Mouse (Mus musculus) heart, postnatal 25 days (tissue): Measurements from ENCODE around the gene Pycr2. TPM values are rescaled to one million over a fixed set of nuclear protein-coding genes. Genes with fewer than 3 reads are reported as not detected.
A peak's percentile ranks its signal among the peaks of the same experiment; 100 is the strongest.
"Not testable (repeated sequence)": the region's sequence is repeated elsewhere in the genome, so short reads cannot be mapped to it uniquely, and the experiment has no call there.

Source experiments
- DNase-seq: peaks from one replicate; pipeline ENCODE4 v3.0.0; 2022; ENCODE audit warnings: low spot score
- intact Hi-C: fragments of 180-260 bp; cut with DNase I; formaldehyde crosslinking; loops from one replicate; pipeline ENCODE4 v1.15.1; 2025
- total RNA-seq, 2 experiments: library from RNA; stranded (reverse); gene quantifications; 2 replicates each; pipeline ENCODE4 v1.2.3; 2021

Gene Pycr2
- 10 to 100 TPM; 13.0 to 13.8 TPM for total RNA-seq

DNA sequence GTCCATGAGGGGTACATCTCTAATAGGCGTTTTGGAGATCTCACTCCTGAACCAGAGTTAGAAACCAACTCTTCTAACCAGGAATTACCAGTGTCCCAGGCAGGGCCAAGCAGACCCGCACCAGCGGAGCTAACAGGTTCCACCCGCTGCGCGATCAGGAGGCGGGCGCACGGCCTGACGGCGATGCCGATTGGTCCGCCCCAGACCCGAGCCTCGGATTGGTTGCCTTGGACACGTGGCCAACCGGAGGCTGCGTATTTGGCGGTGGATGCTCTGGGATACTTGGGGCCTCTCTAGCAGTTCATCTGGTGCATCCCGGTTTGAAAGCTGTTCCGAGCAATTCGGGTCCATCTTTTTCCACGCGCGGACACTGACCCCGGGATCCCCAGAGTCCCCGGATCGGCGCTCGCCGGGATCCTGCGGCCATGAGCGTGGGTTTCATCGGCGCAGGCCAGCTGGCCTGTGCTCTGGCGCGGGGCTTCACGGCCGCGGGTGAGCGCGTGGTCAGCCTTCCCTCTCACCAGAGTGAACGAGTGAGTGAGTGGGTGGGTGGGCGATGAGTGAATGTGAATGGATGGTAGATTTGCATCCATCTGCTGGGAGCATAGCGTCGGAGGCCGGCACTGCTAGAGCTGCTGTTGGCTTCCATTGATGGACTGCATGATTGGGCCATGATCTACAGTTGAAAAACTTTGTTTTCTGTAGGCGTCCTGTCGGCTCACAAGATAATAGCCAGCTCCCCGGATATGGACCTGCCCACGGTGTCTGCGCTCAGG lies at the start of gene Pycr2:
TSS of gene Pycr2 (plus strand) at position 255 of the 776 bp plus-strand sequence.
- DNase-seq, result peak; percentile 89
- intact Hi-C loops, result no loop called here

DNA sequence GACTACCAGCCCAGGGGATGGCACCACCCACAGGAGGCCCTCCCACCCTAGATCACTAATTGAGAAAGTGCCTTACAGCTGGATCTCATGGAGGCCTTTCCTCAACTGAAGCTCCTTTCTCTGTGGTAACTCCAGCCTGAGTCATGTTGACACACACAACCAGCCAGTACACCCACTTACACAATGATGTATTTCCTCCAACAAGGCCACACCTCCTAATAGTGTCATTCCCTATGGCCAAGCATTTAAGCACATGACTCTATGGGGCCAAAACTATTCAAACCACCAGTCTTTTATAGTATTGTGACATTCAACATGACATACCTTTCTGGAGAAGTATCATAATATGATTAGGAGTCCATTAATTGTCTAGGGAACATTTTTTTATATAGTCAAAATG lies 45.3 kb upstream of the Pycr2 start:
- DNase-seq, result no peak
- intact Hi-C loops, result no loop called here

DNA sequence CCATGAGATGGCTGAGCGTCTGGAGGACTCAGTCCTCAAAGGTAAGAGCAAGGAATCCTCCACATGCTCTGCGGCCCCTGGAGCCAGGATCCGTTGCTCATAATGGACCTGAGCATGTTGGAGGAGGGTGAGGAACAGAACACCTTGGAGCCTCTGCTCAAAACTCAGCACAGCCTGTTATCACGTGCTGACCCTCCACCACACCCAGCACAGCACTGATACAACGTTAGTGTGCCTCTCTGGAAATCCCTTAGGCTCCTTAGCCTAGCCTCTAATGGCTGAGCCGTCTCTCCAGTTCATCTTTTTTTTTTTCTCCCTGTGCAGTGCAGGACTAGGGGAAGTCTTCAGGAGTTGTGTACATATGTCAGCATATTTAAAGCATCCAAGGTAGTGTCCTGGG lies 44.1 kb upstream of the Pycr2 start:
- intact Hi-C loops, result loop anchor here (5.0 kb wide), 1 partner anchor 138 kb away; no protein-coding TSS in a partner anchor
- no peak for DNase-seq

DNA sequence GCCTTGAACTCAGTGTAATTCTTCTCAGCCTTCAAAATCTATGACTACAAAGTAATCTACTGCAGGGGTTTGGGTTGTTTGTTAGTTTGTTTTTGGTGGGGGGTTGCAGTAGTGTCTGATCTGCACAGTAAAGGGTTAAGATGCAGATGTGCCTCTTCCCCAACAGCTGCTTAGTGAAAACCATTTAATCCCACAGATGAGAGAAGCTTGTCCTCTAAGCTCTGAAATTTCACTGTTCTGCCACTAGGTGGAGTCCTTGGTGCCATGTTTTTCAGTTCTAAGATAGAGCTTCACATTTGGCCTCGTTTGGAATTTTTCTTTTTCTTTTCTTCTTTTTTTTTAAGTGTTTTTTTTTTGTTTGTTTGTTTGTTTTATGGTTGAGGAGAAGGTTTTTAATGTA lies 40.5 kb upstream of the Pycr2 start:
- intact Hi-C loops, result loop anchor here (5.0 kb wide), 1 partner anchor 141 kb away; no protein-coding TSS in a partner anchor
- no peak for DNase-seq

DNA sequence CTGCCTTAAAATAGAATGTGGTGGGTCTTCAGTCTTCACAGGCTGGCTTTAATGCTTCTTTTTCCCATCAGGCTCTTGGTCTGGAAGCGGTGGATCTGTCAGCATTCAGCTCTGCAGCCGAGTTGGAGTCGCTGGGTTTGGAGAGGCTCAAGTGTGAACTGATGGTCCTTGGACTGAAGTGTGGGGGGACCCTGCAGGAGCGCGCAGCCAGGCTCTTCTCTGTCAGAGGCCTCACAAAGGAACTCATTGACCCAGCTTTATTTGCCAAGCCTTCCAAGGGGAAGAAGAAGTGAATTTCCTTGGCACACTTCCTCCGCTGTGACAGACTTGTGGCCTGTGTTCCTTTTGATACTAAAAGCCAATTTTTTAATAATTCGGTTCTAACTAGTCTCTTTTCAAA lies 38.1 kb upstream of the Pycr2 start:
- intact Hi-C loops, result no loop called here
- DNase-seq, result no peak

DNA sequence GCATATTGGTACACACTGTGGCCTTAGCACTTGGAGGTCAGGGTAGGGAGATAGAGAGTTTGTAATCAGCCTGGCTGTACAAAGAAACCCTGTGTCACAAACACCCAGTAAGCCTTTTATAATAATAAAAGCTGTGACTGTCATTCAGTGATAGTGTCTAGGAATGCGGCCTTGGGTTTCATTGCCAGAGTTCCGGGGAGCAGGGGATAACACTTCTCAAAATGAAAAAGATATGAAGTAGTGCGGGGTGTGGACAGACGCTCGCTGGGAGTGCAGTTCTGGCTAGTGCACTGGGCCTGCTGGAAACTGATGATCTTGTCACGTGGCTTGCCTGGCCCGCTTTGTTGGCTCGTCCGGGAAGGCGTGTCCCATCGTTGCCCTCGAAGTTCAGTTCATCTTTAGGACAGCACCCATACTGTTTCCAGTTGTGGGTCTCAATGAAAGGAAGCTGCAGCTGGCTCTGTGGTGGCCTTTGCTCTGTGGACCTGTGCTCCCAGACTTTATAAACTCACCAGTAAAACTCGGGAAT lies 33.9 kb upstream of the Pycr2 start:
- intact Hi-C loops, result no loop called here
- no peak for DNase-seq

DNA sequence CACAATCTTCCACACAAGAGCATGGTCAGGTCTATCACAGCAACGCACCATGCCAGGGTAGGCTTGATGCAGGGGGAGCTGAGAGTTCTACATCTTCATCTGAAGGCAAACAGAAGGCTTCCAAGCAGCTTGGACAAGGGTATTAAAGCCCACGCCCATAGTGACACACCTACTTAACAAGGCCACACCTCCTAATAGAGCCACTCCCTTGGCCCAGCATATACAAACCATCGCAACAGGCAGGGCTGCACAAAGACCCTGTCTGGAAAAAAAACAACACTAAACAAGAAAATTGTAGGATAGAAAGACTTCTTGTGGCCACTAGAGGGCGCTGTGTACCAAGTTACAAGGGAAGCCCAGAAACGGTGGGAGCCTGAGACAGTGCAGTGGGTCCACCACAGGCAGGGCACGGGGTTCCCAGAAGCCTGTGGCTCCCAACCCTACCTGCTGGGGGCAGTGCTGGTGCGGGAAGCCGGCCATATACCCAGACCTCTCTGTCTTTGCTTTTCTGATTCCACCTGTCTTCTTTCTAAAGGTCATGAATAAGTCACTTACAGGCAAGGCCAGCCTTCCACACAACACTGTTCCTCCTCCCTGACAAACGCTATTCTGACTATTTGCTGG lies 30.1 kb upstream of the Pycr2 start:
- DNase-seq, result no peak
- intact Hi-C loops, result loop anchor here (1.0 kb wide), 1 partner anchor 101 kb away; no protein-coding TSS in a partner anchor

DNA sequence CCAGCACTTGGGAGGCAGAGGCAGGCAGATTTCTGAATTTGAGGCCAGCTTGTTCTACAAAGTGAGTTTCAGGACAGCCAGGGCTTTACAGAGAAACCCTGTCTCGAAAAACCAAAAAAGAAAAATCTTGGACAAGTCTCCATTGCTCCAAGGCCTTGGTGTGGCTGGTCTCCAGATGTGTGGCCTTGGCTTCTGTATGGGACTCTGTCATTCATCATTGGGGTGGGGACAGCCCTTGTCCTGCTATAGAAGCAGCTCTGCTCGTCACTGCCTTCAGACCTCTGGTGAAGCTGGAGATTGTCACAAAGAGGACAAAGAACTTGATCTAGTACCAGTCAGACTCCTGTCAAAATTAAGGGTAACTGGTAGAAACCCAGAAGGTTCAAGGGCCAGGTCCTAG lies 29.5 kb upstream of the Pycr2 start:
- no peak for DNase-seq
- intact Hi-C loops, result loop anchor here (1.0 kb wide), 1 partner anchor 101 kb away; no protein-coding TSS in a partner anchor

DNA sequence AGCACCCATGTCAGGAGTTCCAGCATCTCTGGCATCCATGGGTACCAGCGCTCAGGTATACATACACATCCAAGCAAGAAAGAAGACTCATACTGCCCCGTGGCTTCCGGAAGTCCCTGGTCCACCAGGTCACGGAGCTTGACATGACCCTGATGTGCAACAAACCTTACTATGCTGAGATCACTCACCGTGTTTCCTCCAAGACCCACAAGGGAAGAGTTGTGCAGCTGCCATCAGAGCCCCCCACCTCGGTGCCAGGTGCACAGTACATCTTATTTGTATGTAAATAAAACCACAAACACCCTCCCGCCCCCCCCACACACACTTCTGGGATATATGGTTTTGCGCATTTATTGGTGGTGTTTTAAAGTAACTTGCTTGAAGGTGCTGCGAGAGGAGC lies 29.0 kb upstream of the Pycr2 start:
- intact Hi-C loops, result no loop called here

DNA sequence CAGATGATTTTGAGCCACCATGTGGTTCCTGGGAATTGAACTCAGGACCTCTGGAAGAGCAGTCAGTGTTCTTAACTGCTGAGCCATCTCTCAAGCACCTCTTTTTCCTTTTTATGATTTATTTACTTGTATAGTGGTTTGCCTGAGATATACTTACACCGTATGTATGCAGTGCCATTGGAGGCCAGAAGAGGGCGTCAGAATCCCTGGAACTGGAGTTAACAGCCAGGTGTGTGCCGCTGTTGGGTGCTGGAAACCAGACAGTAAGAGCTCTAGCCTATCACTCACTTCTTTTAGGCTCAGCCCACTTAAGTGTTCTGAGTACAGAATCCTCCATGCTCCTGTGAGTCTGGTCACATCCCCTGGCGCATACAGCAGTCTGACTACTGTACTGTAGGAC lies 26.6 kb upstream of the Pycr2 start:
- intact Hi-C loops, result no loop called here

More for the DNA sequence above, 29.0 kb upstream of the Pycr2 start:
- no peak for DNase-seq

DNA sequence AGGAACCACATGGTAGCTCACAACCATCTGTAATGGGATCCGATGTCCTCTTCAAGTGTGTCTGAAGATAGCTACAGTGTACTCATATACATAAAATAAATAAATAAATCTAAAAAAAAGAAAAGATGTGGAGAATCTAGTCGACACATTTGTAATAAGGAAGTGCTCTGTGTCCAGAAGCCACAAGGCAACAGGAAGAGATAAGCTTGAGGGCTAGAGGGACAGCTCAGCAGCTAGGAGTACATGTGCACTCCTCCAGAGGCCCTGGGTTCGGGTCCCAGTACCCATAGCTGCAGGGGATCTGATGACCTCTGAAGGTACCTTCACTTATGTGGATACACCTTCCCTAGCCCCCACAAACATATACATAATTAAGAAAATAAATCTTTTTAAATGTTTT lies 22.3 kb upstream of the Pycr2 start:
- DNase-seq, result no peak
- intact Hi-C loops, result no loop called here

More for the DNA sequence above, 26.6 kb upstream of the Pycr2 start:
- no peak for DNase-seq

DNA sequence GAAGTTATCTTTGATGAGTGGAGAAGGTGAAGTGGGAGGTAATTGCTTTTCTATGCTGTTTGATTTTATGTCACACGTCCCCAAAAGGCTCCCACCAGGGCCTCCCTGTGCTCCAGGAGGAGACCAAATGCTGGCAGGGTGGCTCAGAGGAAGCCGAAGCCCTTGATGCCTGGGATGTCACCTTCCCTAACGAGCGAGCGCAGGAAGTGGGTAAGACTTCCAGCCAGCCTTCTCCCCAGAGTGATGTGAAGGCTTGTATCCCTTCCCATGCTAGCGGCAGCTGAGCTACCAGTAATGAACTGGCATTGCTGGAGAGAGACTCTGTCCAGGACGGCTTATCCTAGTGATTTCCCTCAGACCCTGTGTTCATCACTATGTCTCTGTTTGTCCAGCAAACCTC lies 20.4 kb upstream of the Pycr2 start:
- intact Hi-C loops, result no loop called here

DNA sequence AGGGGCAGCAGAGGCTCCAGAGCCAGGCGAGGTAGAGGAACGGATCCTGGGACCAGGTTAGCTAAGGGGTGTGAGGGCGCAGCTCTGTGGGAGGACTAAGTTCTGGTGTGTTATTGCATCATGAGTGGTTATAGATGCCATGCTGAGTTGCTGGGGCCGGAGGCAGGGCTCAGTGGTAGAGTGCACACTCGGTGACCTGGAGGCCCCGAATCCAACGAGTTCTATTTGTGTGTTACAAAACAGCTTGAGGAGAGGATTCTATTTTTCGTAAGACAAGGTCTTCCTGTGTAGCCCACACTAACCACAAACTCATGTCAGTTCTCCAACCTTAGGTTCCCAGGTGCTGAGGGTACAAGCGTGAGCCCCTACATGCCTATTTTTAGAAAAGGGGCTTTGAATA lies 19.6 kb upstream of the Pycr2 start:
- intact Hi-C loops, result no loop called here
- DNase-seq, result no peak

More for the DNA sequence above, 20.4 kb upstream of the Pycr2 start:
- no peak for DNase-seq

DNA sequence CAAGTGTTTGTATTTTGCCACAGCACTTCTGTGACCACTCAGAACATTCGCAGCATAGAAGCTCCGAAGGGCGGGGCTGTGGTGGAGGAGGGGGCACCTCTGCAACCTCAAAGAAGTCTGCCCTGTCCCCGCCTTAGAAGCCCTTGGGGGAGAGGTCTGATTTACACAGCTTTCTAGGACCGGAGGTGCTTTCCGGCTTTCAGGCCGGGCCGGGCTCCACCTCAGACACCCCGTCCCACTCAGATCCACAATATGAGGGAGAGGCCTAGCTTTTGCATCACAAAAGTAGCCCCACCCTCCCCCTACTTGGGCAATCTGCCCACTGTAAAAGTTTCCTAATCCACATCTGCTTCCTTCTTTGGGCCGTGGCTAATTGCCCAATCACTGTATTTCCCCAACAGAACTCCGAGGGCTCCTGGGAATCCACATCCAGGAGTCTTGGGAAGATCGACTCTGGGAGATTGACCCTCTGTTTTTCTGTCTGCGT lies 15.5 kb upstream of the Pycr2 start:
- intact Hi-C loops, result no loop called here
- peak; percentile 85 for DNase-seq

DNA sequence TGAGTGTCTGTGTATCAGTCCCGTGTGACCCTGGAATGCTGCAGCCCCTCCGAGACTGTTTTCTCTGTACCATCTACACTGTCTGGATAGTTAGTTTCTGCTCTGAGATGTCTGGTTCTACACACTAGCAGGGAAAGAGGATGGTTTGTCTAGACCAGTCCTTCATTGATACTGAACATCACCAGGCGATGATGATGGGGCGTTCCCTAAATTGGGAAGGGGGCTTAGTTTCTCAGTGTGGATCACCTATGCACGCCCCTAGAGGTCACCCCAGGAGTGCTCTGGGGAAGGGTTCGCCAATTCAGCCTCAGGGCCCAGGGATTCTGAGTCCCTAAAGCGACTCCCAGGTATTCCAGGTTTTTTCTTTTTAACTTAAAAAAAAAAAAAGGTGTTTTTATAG lies 14.9 kb upstream of the Pycr2 start:
- no peak for DNase-seq

DNA sequence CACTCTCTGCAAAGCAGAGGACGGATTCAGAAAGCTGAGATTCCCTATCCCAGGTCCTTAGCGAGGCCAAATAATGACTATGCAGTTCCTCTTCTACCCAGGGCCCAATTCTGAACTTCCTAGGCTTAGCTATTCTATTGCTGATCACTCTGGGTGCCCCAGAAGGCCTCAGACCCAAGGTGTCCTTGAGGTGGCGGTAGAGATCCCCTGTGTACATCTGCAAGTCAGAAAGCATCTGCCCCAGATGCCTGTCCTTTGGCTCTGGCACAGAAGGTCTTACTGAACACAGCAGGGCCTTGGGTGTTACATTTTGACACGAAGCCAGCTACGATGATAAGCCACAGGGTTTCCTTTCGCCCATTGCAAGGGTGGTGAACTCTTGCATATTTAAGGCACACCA lies 14.3 kb upstream of the Pycr2 start:
- intact Hi-C loops, result no loop called here
- DNase-seq, result no peak

More for the DNA sequence above, 14.9 kb upstream of the Pycr2 start:
- intact Hi-C loops, result no loop called here

DNA sequence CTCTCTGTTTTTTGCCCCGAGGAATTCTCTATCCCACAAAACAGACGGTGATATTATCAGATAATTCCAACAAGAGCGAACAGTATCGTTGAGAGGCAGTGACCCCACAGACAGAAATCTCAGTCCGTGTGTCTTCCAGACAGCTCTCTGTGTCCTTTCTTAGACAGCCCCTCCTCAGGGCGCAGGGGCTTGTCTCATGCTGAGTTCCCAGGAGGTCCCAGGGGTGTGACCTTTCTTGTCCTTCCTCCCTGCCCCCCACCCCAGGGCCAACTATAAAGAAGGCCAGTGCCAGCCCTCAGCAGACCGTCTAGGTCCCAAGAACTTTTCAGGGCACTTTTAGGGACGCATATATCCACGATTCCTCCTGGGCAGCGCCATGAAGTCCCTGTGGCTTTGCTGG lies 11.3 kb upstream of the Pycr2 start, which contains the start of gene Lefty2:
TSS of gene Lefty2 (plus strand) at position 301 of the 400 bp plus-strand sequence.
- no peak for DNase-seq
- intact Hi-C loops, result no loop called here

DNA sequence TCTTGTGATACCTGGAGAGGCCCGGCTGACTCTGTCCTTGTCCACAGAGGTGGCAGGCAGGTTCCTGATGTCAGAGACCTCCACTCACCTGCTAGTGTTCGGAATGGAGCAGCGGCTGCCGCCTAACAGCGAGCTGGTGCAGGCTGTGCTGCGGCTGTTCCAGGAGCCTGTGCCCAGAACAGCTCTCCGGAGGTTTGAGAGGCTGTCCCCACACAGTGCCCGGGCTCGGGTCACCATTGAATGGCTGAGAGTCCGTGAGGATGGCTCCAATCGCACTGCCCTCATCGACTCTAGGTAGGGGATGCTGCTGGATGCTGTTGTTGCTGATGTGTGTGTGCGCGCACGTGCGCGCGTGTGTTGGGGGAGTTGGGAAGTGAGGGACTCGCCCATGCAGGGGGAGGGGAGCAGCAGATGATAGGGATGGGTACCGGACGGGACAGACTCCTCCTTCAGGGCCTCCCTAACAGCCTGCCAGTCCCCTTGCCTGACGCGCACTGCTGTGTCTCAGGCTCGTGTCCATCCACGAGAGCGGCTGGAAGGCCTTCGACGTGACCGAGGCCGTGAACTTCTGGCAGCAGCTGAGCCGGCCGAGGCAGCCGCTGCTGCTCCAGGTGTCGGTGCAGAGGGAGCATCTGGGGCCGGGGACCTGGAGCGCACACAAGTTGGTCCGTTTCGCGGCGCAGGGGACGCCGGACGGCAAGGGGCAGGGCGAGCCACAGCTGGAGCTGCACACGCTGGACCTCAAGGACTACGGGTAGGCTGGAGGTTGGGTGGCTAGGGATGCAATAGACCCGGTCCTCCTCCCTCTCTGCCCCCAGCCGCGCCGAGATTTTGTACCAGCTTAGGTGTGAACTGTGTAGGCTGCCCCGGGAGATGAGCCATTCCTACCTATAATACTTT lies 9.8 kb upstream of the Pycr2 start:
- intact Hi-C loops, DNase-seq: not testable (repeated sequence)

DNA sequence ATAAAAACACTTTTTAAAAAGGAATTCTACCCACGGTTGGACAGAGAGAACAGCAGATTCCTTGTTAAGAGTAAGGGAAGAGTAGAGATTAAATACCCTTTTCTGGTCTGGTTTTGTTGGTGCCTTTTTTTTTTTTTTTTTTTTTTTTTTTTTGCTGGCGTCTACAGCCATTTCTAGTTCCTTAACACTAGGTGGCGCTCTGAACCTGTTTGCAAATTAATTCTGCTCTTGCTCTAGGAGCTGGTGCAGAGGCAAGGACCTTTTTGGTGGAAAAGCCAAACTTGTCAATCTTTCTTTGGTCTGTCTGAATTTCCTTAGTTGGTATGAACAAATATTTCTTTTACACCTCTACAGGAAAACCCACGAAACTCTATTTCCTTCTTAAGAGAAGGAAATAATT lies 3.0 kb upstream of the Pycr2 start:
- DNase-seq, result no peak
- intact Hi-C loops, result loop anchor here (1.0 kb wide), 1 partner anchor 73 kb away; no protein-coding TSS in a partner anchor

DNA sequence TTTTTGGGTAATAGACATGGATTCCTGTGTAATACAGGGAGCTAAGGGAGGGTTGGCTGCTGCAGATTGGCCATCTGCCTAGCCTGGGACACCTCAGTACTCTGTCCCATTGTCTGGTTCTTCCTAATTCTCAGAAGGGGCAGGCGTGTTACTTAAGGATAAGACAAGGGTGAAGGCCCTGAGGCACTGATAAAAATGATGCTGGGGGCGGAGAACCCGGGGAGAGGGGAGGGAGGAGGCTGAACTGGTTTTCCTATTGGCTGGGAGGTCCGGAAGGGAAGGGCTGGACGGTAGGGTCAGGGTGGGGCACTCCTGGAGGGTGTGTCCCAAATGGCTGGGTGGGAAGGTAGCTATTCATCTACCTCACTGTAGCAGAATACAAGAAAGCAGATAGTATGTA lies 1.2 kb upstream of the Pycr2 start:
- DNase-seq, result no peak
- intact Hi-C loops, result loop anchor here (2.0 kb wide), 1 partner anchor 38 kb away; no protein-coding TSS in a partner anchor
